Mouse (Mus musculus) c-Kit-positive CD71-positive TER-119-negative erythroid progenitor cells, embryonic 14.5 days (primary cell): ENCODE data around the gene Stn1.

Experiments used
- DNase-seq: peaks from one replicate; pipeline ENCODE4 v3.0.0-alpha.2; 2013; ENCODE audit warnings: low read depth

Gene Stn1

GRCm38 (mm10) chr19:47468750-47469149 lies 68.6 kb downstream of the Stn1 start:
- DNase-seq = no peak

GRCm38 (mm10) chr19:47466775-47467174 lies 70.5 kb downstream of the Stn1 start:
- DNase-seq = no peak

GRCm38 (mm10) chr19:47465467-47465866 lies 71.8 kb downstream of the Stn1 start:
- DNase-seq = no peak

- no peak for DNase-seq
These were observed 72.7 kb downstream of the Stn1 start, which contains the start of gene Sh3pxd2a for GRCm38 (mm10) chr19:47464304-47465241. Gene Sh3pxd2a, minus strand, starts transcription at chr19:47464401.

- peak; percentile 57 for DNase-seq
These were observed 73.5 kb downstream of the Stn1 start for GRCm38 (mm10) chr19:47463636-47464303.

GRCm38 (mm10) chr19:47463206-47463605 lies 74.1 kb downstream of the Stn1 start:
- no peak for DNase-seq

- DNase-seq = no peak
These were observed 74.6 kb downstream of the Stn1 start for GRCm38 (mm10) chr19:47462725-47463124.

- no peak for DNase-seq
These were observed 75.5 kb downstream of the Stn1 start for GRCm38 (mm10) chr19:47461838-47462237.

GRCm38 (mm10) chr19:47461386-47461785 lies 75.9 kb downstream of the Stn1 start:
- DNase-seq = no peak

- no peak for DNase-seq
These were observed 77.0 kb downstream of the Stn1 start for GRCm38 (mm10) chr19:47460120-47460960.

GRCm38 (mm10) chr19:47459214-47459613 lies 78.1 kb downstream of the Stn1 start:
- no peak for DNase-seq

- DNase-seq = no peak
These were observed 78.7 kb downstream of the Stn1 start for GRCm38 (mm10) chr19:47458504-47459161.

GRCm38 (mm10) chr19:47457711-47458503 lies 79.4 kb downstream of the Stn1 start:
- no peak for DNase-seq

GRCm38 (mm10) chr19:47456021-47456420 lies 81.3 kb downstream of the Stn1 start:
- no peak for DNase-seq

- no peak for DNase-seq
These were observed 82.1 kb downstream of the Stn1 start for GRCm38 (mm10) chr19:47455001-47455755.

- no peak for DNase-seq
These were observed 82.9 kb downstream of the Stn1 start for GRCm38 (mm10) chr19:47454167-47455000.

- no peak for DNase-seq
These were observed 84.0 kb downstream of the Stn1 start for GRCm38 (mm10) chr19:47453352-47453751.

- no peak for DNase-seq
These were observed 84.6 kb downstream of the Stn1 start for GRCm38 (mm10) chr19:47452682-47453081.

- no peak for DNase-seq
These were observed 85.1 kb downstream of the Stn1 start for GRCm38 (mm10) chr19:47452211-47452610.
